Mouse (Mus musculus): ENCODE measurements around the gene Tmod3.
A peak's percentile ranks its signal among the peaks of the same experiment; 100 is the strongest.

- TF ChIP-seq CTCF (IDR thresholded peaks at IDR 0.05; ENCODE audit: extremely low read depth, insufficient read depth, low read length) (no peak), POLR2A (IDR thresholded peaks at IDR 0.05; ENCODE audit: extremely low read depth, insufficient read depth, low read length) (peak; percentile 90)
Observed at GRCm38 (mm10) chr9:75559512-75560012, at the start of gene Tmod3.
